Mouse (Mus musculus): ENCODE measurements around the gene Atp6v1a. TPM values are rescaled to one million over a fixed set of nuclear protein-coding genes. Genes with fewer than 3 reads are reported as not detected.
A peak's percentile ranks its signal among the peaks of the same experiment; 100 is the strongest.

Atp6v1a gene
- polyA plus RNA-seq (2015; fragmentation: Nextera tagmentation; extraction: Ambion mirVana) = 21.1 and 22.6 TPM in 2 replicates

GRCm38 (mm10) chr16:44139536-44140185, at the start of gene Atp6v1a, which contains the start of gene Naa50:
TSS of gene Atp6v1a (minus strand) at chr16:44139705.
TSS of gene Naa50 (plus strand) at chr16:44139830.
- peak; percentile 95 for DNase-seq
- peak within 1 kb of the TSS; percentile 89 for H3K4me3 ChIP-seq (ENCODE audit: low read depth, low read length)
- no peaks in the 10 kb centered on the region for H3K27me3 ChIP-seq (ENCODE audit: insufficient read depth, low read length)
- H3K9ac ChIP-seq (replicated peaks) = peak within 1 kb of the TSS; percentile 98
- no peak for TF ChIP-seq EP300 (IDR thresholded peaks at IDR 0.05; ENCODE audit: low read depth)
- no peak for TF ChIP-seq CTCF (IDR thresholded peaks at IDR 0.05; ENCODE audit: low read depth)
- H3K4me1 ChIP-seq (ENCODE audit: insufficient read depth) = peaks cover 25% of the 10 kb centered on the region
- no peaks in the 10 kb centered on the region for H3K36me3 ChIP-seq (replicated peaks; ENCODE audit: insufficient read depth, low read length)
- WGBS (ENCODE audit: insufficient replicate concordance) = under 1% methylated on average over 67 of the region's 71 CpGs
- ATAC-seq = peak; percentile 83
- H3K27ac ChIP-seq (ENCODE audit: low read depth) = peak within 1 kb of the TSS; percentile 99
- no peaks in the 10 kb centered on the region for H3K9me3 ChIP-seq (ENCODE audit: low read length)
- H3K4me2 ChIP-seq (ENCODE audit: low read depth, low read length) = peak within 1 kb of the TSS; percentile 96

- H3K4me2 ChIP-seq (ENCODE audit: low read depth, low read length) = no peak overlapping the region
- ATAC-seq = no peak
- no peak overlapping the region for H3K4me3 ChIP-seq (ENCODE audit: low read depth, low read length)
- 0 out of 2 replicates have a peak, but pooled peaks cover 3% of the 10 kb centered on the region for H3K4me1 ChIP-seq (ENCODE audit: insufficient read depth)
- TF ChIP-seq EP300 (IDR thresholded peaks at IDR 0.05; ENCODE audit: low read depth) (no peak), CTCF (IDR thresholded peaks at IDR 0.05; ENCODE audit: low read depth) (peak; percentile 27; the same call in 1 of the 2 replicates)
- 0 out of 2 replicates have a peak, but pooled peaks cover 3% of the 10 kb centered on the region for H3K36me3 ChIP-seq (replicated peaks; ENCODE audit: insufficient read depth, low read length)
- H3K9me3 ChIP-seq (ENCODE audit: low read length) = peaks cover 2% of the 10 kb centered on the region; the same call in 1 of the 2 replicates
- no peaks in the 10 kb centered on the region for H3K27me3 ChIP-seq (ENCODE audit: insufficient read depth, low read length)
- no peak overlapping the region for H3K9ac ChIP-seq (replicated peaks)
- WGBS (ENCODE audit: insufficient replicate concordance) = 90% methylated on average over 3 of the region's 3 CpGs
- no peak for DNase-seq
- H3K27ac ChIP-seq (ENCODE audit: low read depth) = no peak overlapping the region
Measured at GRCm38 (mm10) chr16:44188766-44189165, 49.3 kb upstream of the Atp6v1a start.

GRCm38 (mm10) chr16:44187172-44187571, 47.7 kb upstream of the Atp6v1a start:
- ATAC-seq = no peak
- no peak overlapping the region for H3K27ac ChIP-seq (ENCODE audit: low read depth)
- no peak overlapping the region for H3K4me3 ChIP-seq (ENCODE audit: low read depth, low read length)
- no peak overlapping the region for H3K4me2 ChIP-seq (ENCODE audit: low read depth, low read length)
- TF ChIP-seq CTCF (IDR thresholded peaks at IDR 0.05; ENCODE audit: low read depth) (no peak), EP300 (IDR thresholded peaks at IDR 0.05; ENCODE audit: low read depth) (no peak)
- H3K9me3 ChIP-seq (ENCODE audit: low read length) = peaks cover 2% of the 10 kb centered on the region; the same call in 1 of the 2 replicates
- H3K4me1 ChIP-seq (ENCODE audit: insufficient read depth) = 0 out of 2 replicates have a peak, but pooled peaks cover 1% of the 10 kb centered on the region
- H3K27me3 ChIP-seq (ENCODE audit: insufficient read depth, low read length) = no peaks in the 10 kb centered on the region
- 89% methylated on average over 4 of the region's 4 CpGs for WGBS (ENCODE audit: insufficient replicate concordance)
- H3K36me3 ChIP-seq (replicated peaks; ENCODE audit: insufficient read depth, low read length) = 0 out of 2 replicates have a peak, but pooled peaks cover 3% of the 10 kb centered on the region
- DNase-seq = no peak
- H3K9ac ChIP-seq (replicated peaks) = no peak overlapping the region

- Histone ChIP-seq H3K4me2 (ENCODE audit: low read depth, low read length) (no peak overlapping the region), H3K27ac (ENCODE audit: low read depth) (no peak overlapping the region), H3K4me3 (ENCODE audit: low read depth, low read length) (no peak overlapping the region), H3K27me3 (ENCODE audit: insufficient read depth, low read length) (no peaks in the 10 kb centered on the region), H3K36me3 (replicated peaks; ENCODE audit: insufficient read depth, low read length) (peaks cover 10% of the 10 kb centered on the region; the same call in 1 of the 2 replicates), H3K9me3 (ENCODE audit: low read length) (peaks cover 2% of the 10 kb centered on the region; the same call in 1 of the 2 replicates), H3K4me1 (ENCODE audit: insufficient read depth) (no peaks in the 10 kb centered on the region), H3K9ac (replicated peaks) (no peak overlapping the region)
- 80% methylated on average over 3 of the region's 3 CpGs for WGBS (ENCODE audit: insufficient replicate concordance)
- no peak for DNase-seq
- no peak for TF ChIP-seq EP300 (IDR thresholded peaks at IDR 0.05; ENCODE audit: low read depth)
- no peak for TF ChIP-seq CTCF (IDR thresholded peaks at IDR 0.05; ENCODE audit: low read depth)
- no peak for ATAC-seq
Measured at GRCm38 (mm10) chr16:44184769-44185168, 45.3 kb upstream of the Atp6v1a start.

GRCm38 (mm10) chr16:44182597-44182996, 43.1 kb upstream of the Atp6v1a start:
- no peak for DNase-seq
- H3K4me1 ChIP-seq (ENCODE audit: insufficient read depth) = 0 out of 2 replicates have a peak, but pooled peaks cover 5% of the 10 kb centered on the region
- peaks cover 10% of the 10 kb centered on the region; the same call in 1 of the 2 replicates for H3K36me3 ChIP-seq (replicated peaks; ENCODE audit: insufficient read depth, low read length)
- 88% methylated on average over 1 of the region's 1 CpGs for WGBS (ENCODE audit: insufficient replicate concordance)
- H3K9ac ChIP-seq (replicated peaks) = no peak overlapping the region
- no peak overlapping the region for H3K4me2 ChIP-seq (ENCODE audit: low read depth, low read length)
- H3K4me3 ChIP-seq (ENCODE audit: low read depth, low read length) = no peak overlapping the region
- H3K9me3 ChIP-seq (ENCODE audit: low read length) = no peaks in the 10 kb centered on the region
- no peak overlapping the region for H3K27ac ChIP-seq (ENCODE audit: low read depth)
- H3K27me3 ChIP-seq (ENCODE audit: insufficient read depth, low read length) = no peaks in the 10 kb centered on the region
- TF ChIP-seq CTCF (IDR thresholded peaks at IDR 0.05; ENCODE audit: low read depth) = no peak
- no peak for TF ChIP-seq EP300 (IDR thresholded peaks at IDR 0.05; ENCODE audit: low read depth)
- no peak for ATAC-seq

- DNase-seq (no peak), ATAC-seq (no peak)
- TF ChIP-seq EP300 (IDR thresholded peaks at IDR 0.05; ENCODE audit: low read depth) (no peak), CTCF (IDR thresholded peaks at IDR 0.05; ENCODE audit: low read depth) (no peak)
- 61% methylated on average over 1 of the region's 1 CpGs for WGBS (ENCODE audit: insufficient replicate concordance)
- Histone ChIP-seq H3K27ac (ENCODE audit: low read depth) (no peak overlapping the region), H3K4me2 (ENCODE audit: low read depth, low read length) (no peak overlapping the region), H3K4me3 (ENCODE audit: low read depth, low read length) (no peak overlapping the region), H3K9me3 (ENCODE audit: low read length) (no peaks in the 10 kb centered on the region), H3K9ac (replicated peaks) (no peak overlapping the region), H3K4me1 (ENCODE audit: insufficient read depth) (peaks cover 32% of the 10 kb centered on the region), H3K27me3 (ENCODE audit: insufficient read depth, low read length) (no peaks in the 10 kb centered on the region), H3K36me3 (replicated peaks; ENCODE audit: insufficient read depth, low read length) (peaks cover 10% of the 10 kb centered on the region; the same call in 1 of the 2 replicates)
Measured at GRCm38 (mm10) chr16:44178555-44178954, 39.0 kb upstream of the Atp6v1a start.
